Mouse (Mus musculus): ENCODE data around the gene Pkig.

- no peak for TF ChIP-seq POLR2A (IDR thresholded peaks at IDR 0.05; ENCODE audit: insufficient read depth, low read depth, low read length)
- TF ChIP-seq EP300 (IDR thresholded peaks at IDR 0.05; ENCODE audit: insufficient read depth, low read depth, low read length): no peak
- TF ChIP-seq CTCF (IDR thresholded peaks at IDR 0.05): no peak
Observed at GRCm38 (mm10) chr2:163722550-163722949, 64.4 kb downstream of the Pkig start.
